Mouse (Mus musculus) heart, adult 2 months (tissue): ENCODE data around the gene Spg11.

Experiments
- CTCF ChIP-seq: fragments of 200-600 bp; IDR thresholded peaks from 2 replicates; pipeline ENCODE4 v1.8.1; 2022; ENCODE audit warnings: antibody characterized with exemption, mild to moderate bottlenecking, moderate library complexity
- EP300 ChIP-seq: fragments of 200-500 bp; IDR thresholded peaks from 2 replicates; pipeline ENCODE4 v1.6.1; 2011; ENCODE audit warnings: low read depth, low read length, control low read depth; ENCODE audit not compliant: insufficient read depth
- POLR2A ChIP-seq: fragments of 200-500 bp; IDR thresholded peaks from 2 replicates; pipeline ENCODE4 v1.6.1; 2011; ENCODE audit warnings: mild to moderate bottlenecking, low read depth, low read length, control low read depth; ENCODE audit not compliant: insufficient read depth

DNA sequence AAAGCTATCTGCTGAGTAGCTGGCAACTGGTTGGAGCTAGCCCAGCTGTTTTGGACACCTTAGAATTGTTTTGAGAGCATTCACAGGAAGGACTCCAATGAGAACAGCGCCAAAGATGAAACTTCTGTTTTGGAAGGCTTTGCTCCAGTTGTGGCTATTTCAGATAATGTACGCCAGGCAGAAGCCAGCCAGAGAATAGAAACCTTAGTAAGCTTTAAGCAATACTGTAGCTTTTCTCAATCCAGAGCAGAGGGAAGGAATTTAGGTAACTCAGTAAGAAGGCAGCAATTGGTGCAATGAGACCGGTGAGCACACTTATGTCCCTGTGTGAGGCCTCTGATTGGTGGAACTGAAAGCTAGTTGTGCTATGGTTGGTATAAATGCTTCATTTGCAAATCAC lies 24.9 kb upstream of the Spg11 start:
- TF ChIP-seq EP300 (no peak), POLR2A (no peak), CTCF (no peak)
